Mouse (Mus musculus) G1E (cell line): Measurements from ENCODE around the gene Kcp.

Source experiments
- CTCF ChIP-seq: IDR thresholded peaks from 2 replicates; pipeline ENCODE4 v1.5.1; 2012; ENCODE audit warnings: low read depth, low read length, inconsistent platforms, mixed read lengths
- GATA1 ChIP-seq: IDR thresholded peaks from 2 replicates; pipeline ENCODE4 v1.6.1; 2012; ENCODE audit warnings: borderline replicate concordance, low read length, inconsistent platforms, mixed read lengths
- GATA2 ChIP-seq: IDR thresholded peaks from 2 replicates; pipeline ENCODE4 v1.6.1; 2012; ENCODE audit warnings: low read depth, low read length, inconsistent platforms, borderline replicate concordance
- POLR2AphosphoS5 ChIP-seq: IDR thresholded peaks from 2 replicates; pipeline ENCODE4 v1.6.1; 2012; ENCODE audit warnings: low read depth, low read length, inconsistent platforms; ENCODE audit not compliant: insufficient replicate concordance
- TAL1 ChIP-seq: conservative IDR thresholded peaks from 2 replicates; pipeline ENCODE4 v1.6.1; 2012; ENCODE audit warnings: low read depth, low read length, inconsistent platforms, mixed read lengths

DNA sequence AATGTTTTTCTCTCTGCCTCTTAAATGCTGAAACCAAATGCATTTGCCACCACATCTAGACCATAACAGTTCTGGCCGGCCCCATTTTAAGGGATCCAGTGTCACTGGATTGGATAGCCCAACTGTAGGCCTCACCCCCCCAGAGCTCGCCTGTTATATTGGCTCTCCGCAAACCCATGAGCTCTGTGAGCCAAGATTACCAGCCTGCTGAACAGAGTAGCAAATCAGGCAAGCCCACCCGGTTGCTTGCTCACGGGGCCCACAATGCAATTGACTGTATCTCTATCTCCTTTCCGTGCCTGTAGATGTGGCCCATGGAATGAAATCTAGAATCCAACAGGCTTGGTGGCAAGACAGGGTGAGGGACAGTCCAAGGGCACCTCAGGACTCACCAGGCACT lies 6.9 kb downstream of the Kcp start:
- no peak for TF ChIP-seq CTCF
- no peak for TF ChIP-seq TAL1
- no peak for TF ChIP-seq GATA1
- TF ChIP-seq POLR2AphosphoS5, result no peak
- TF ChIP-seq GATA2, result no peak
